ENCODE assay signal across 7 mouse cellular contexts in genomic region chr7:13278957-13279356, GRCm38 (mm10). TPM values are rescaled to one million over a fixed set of nuclear protein-coding genes. Genes with fewer than 3 reads are reported as not detected.
ATAC-seq and TF ChIP-seq lines count a peak whose summit lies in the region.
"Not testable (repeated sequence)": the region's sequence is repeated elsewhere in the genome, so short reads cannot be mapped to it uniquely, and the experiment has no call there.

No protein-coding gene starts in this region.

- H3K9me3 ChIP-seq in heart, embryonic 11.5 days (replicated peaks; ENCODE audit: control insufficient read depth, low read length); limb, embryonic 13.5 days; neural tube, embryonic 13.5 days: not testable (repeated sequence)

- not testable (repeated sequence) for H3K4me1 ChIP-seq in bone marrow, adult 2 months (ENCODE audit: control insufficient read depth, insufficient read depth, low read length); embryonic fibroblast, embryonic 13.5 days (ENCODE audit: control insufficient read depth, insufficient read depth, low read length); heart, embryonic 11.5 days (ENCODE audit: control insufficient read depth, insufficient read depth, low read length); limb, embryonic 13.5 days; neural tube, embryonic 13.5 days (replicated peaks)

- peaks cover 15% of the 10 kb centered on the region for H3K36me3 ChIP-seq in heart, embryonic 11.5 days (ENCODE audit: control insufficient read depth, insufficient read depth, low read length)
- peaks cover 63% of the 10 kb centered on the region for H3K36me3 ChIP-seq in limb, embryonic 13.5 days
- H3K36me3 ChIP-seq in neural tube, embryonic 13.5 days, result peaks cover 44% of the 10 kb centered on the region

- TF ChIP-seq POLR2A in bone marrow, adult 2 months (IDR thresholded peaks at IDR 0.05; ENCODE audit: borderline replicate concordance, control insufficient read depth, low read depth, low read length); embryonic fibroblast, embryonic 13.5 days (IDR thresholded peaks at IDR 0.05; ENCODE audit: low read depth, low read length): not testable (repeated sequence)

- not testable (repeated sequence) for TF ChIP-seq CTCF in bone marrow, adult 2 months (IDR thresholded peaks at IDR 0.05; ENCODE audit: control insufficient read depth, insufficient read depth, low read length); embryonic fibroblast, embryonic 13.5 days (IDR thresholded peaks at IDR 0.05; ENCODE audit: borderline replicate concordance, insufficient read depth, low read length)

- not testable (repeated sequence) for H3K27ac ChIP-seq in bone marrow, adult 2 months (ENCODE audit: control insufficient read depth, insufficient read depth, low read depth, low read length, poor library complexity); embryonic fibroblast, embryonic 13.5 days (ENCODE audit: insufficient read depth, low read length); limb, embryonic 13.5 days
- H3K27ac ChIP-seq in heart, embryonic 11.5 days (ENCODE audit: low read depth, low read length), result peak overlapping the region; percentile 87; the same call in 1 of the 2 replicates
- H3K27ac ChIP-seq in neural tube, embryonic 13.5 days (replicated peaks), result peak overlapping the region; percentile 88; the same call in 1 of the 2 replicates

- peak overlapping the region; percentile 35 for H3K4me2 ChIP-seq in heart, embryonic 11.5 days
- H3K4me2 ChIP-seq in limb, embryonic 13.5 days (replicated peaks), result peak overlapping the region; percentile 82
- H3K4me2 ChIP-seq in neural tube, embryonic 13.5 days, result peak overlapping the region; percentile 76

- peak; percentile 74 for ATAC-seq in heart, embryonic 11.5 days (replicated peaks; ENCODE audit: insufficient number of reproducible peaks, low FRiP score, low TSS enrichment)
- ATAC-seq in inflammation-experienced regulatory T-cells, adult 6 months, result peak; percentile 22
- ATAC-seq in limb, embryonic 13.5 days (ENCODE audit: low FRiP score, low read depth), result peak; percentile 62
- ATAC-seq in megakaryocyte, adult 5-6 weeks (ENCODE audit: poor library complexity, severe bottlenecking), result peak; percentile 42
- ATAC-seq in neural tube, embryonic 13.5 days (ENCODE audit: low read depth), result peak; percentile 80

- peak overlapping the region; percentile 86; the same call in 1 of the 2 replicates for H3K9ac ChIP-seq in heart, embryonic 11.5 days (ENCODE audit: low read depth, low read length)
- H3K9ac ChIP-seq in limb, embryonic 13.5 days, result peak overlapping the region; percentile 81
- peak overlapping the region; percentile 86 for H3K9ac ChIP-seq in neural tube, embryonic 13.5 days

- H3K27me3 ChIP-seq in heart, embryonic 11.5 days (ENCODE audit: control insufficient read depth, insufficient read depth, low read length); limb, embryonic 13.5 days; neural tube, embryonic 13.5 days: not testable (repeated sequence)

- peak overlapping the region; percentile 98 for H3K4me3 ChIP-seq in bone marrow, adult 2 months (replicated peaks; ENCODE audit: control insufficient read depth, low read depth, low read length)
- peak overlapping the region; percentile 35 for H3K4me3 ChIP-seq in embryonic fibroblast, embryonic 13.5 days (ENCODE audit: insufficient read depth, low read length)
- H3K4me3 ChIP-seq in heart, embryonic 11.5 days (ENCODE audit: low read depth, low read length), result peak overlapping the region; percentile 80
- H3K4me3 ChIP-seq in limb, embryonic 13.5 days, result peak overlapping the region; percentile 65
- peak overlapping the region; percentile 61 for H3K4me3 ChIP-seq in neural tube, embryonic 13.5 days

- 2% methylated on average over 17 of the region's 29 CpGs for WGBS in bone marrow, adult 2 months
- WGBS in heart, embryonic 11.5 days (ENCODE audit: insufficient replicate concordance), result under 1% methylated on average over 13 of the region's 29 CpGs
- WGBS in limb, embryonic 13.5 days, result under 1% methylated on average over 19 of the region's 29 CpGs
- under 1% methylated on average over 17 of the region's 29 CpGs for WGBS in neural tube, embryonic 13.5 days

RNA-seq across cellular contexts. Expression of gene Zswim9, which starts 0.4 kb away (rescaled TPM):
- polyA plus RNA-seq in bone marrow, adult 2 months (2011; ENCODE audit: insufficient read depth, insufficient read length, low replicate concordance, missing spikeins), result 3.8 and 4.0 TPM in 2 replicates
- polyA plus RNA-seq in embryonic fibroblast, embryonic 13.5 days (2011; ENCODE audit: insufficient read length, low read depth, missing spikeins), result 6.5 and 9.0 TPM in 2 replicates
- 3.4 and 6.3 TPM in 2 replicates for polyA plus RNA-seq in heart, embryonic 11.5 days (2014; fragmentation: Nextera tagmentation; extraction: Ambion mirVana)
- polyA plus RNA-seq in inflammation-experienced regulatory T-cells, adult 6 months (2017; shearing (Covaris generic)), result 1 to 10 TPM; 1.7 to 2.5 (median 2.2) TPM
- polyA plus RNA-seq in limb, embryonic 13.5 days (2015; fragmentation: Nextera tagmentation; extraction: Ambion mirVana), result 11.8 and 16.0 TPM in 2 replicates
- total RNA-seq in megakaryocyte, adult 5-6 weeks (2015), result 2.1 and 7.9 TPM in 2 replicates
- total RNA-seq in megakaryocyte, adult 5-6 weeks (2017), result 2.2 and 3.7 TPM in 2 replicates
- 11.7 and 20.4 TPM in 2 replicates for polyA plus RNA-seq in neural tube, embryonic 13.5 days (2015; fragmentation: Nextera tagmentation; extraction: Ambion mirVana)

RNA-seq across cellular contexts. Expression of gene Lig1, which starts 1.9 kb away (rescaled TPM):
- 174 and 228 TPM in 2 replicates for polyA plus RNA-seq in bone marrow, adult 2 months (2011; ENCODE audit: insufficient read depth, insufficient read length, low replicate concordance, missing spikeins)
- polyA plus RNA-seq in embryonic fibroblast, embryonic 13.5 days (2011; ENCODE audit: insufficient read length, low read depth, missing spikeins), result 29.9 and 37.1 TPM in 2 replicates
- polyA plus RNA-seq in heart, embryonic 11.5 days (2014; fragmentation: Nextera tagmentation; extraction: Ambion mirVana), result 84.6 and 95.3 TPM in 2 replicates
- polyA plus RNA-seq in inflammation-experienced regulatory T-cells, adult 6 months (2017; shearing (Covaris generic)), result 10 to 100 TPM; 24.1 to 85.4 (median 33.4) TPM
- 116 and 123 TPM in 2 replicates for polyA plus RNA-seq in limb, embryonic 13.5 days (2015; fragmentation: Nextera tagmentation; extraction: Ambion mirVana)
- total RNA-seq in megakaryocyte, adult 5-6 weeks (2015), result 82.6 and 86.7 TPM in 2 replicates
- 53.5 and 74.3 TPM in 2 replicates for total RNA-seq in megakaryocyte, adult 5-6 weeks (2017)
- polyA plus RNA-seq in neural tube, embryonic 13.5 days (2015; fragmentation: Nextera tagmentation; extraction: Ambion mirVana), result 31.7 and 37.7 TPM in 2 replicates

RNA-seq across cellular contexts. Expression of gene Pla2g4c, which starts 45.5 kb away (rescaled TPM):
- 2.0 and 5.5 TPM in 2 replicates for polyA plus RNA-seq in bone marrow, adult 2 months (2011; ENCODE audit: insufficient read depth, insufficient read length, low replicate concordance, missing spikeins)
- polyA plus RNA-seq in embryonic fibroblast, embryonic 13.5 days (2011; ENCODE audit: insufficient read length, low read depth, missing spikeins), result 0.48 and 1.1 TPM in 2 replicates
- 0.73 and 1.4 TPM in 2 replicates for polyA plus RNA-seq in heart, embryonic 11.5 days (2014; fragmentation: Nextera tagmentation; extraction: Ambion mirVana)
- 1 to 10 TPM in 1 of 3 experiments, under 1 TPM in 2; 0.39 to 1.0 (median 0.41) TPM for polyA plus RNA-seq in inflammation-experienced regulatory T-cells, adult 6 months (2017; shearing (Covaris generic))
- polyA plus RNA-seq in limb, embryonic 13.5 days (2015; fragmentation: Nextera tagmentation; extraction: Ambion mirVana), result 1.1 TPM in 2 replicates
- 0.34 and 0.62 TPM in 2 replicates for total RNA-seq in megakaryocyte, adult 5-6 weeks (2015)
- total RNA-seq in megakaryocyte, adult 5-6 weeks (2017), result 0.26 and 1.2 TPM in 2 replicates
- polyA plus RNA-seq in neural tube, embryonic 13.5 days (2015; fragmentation: Nextera tagmentation; extraction: Ambion mirVana), result 0.47 and 0.99 TPM in 2 replicates

Comparison
In these comparisons a context has a peak if more than half of its experiments do, and no peak if none do; other contexts are left out.
1. H3K4me3 ChIP-seq: peak in every context shown above with its lines; median percentile 98 in bone marrow, adult 2 months; 80 in heart, embryonic 11.5 days; 65 in limb, embryonic 13.5 days; 61 in neural tube, embryonic 13.5 days; 35 in embryonic fibroblast, embryonic 13.5 days.
2. ATAC-seq: peak in every context shown above with its lines; median percentile 80 in neural tube, embryonic 13.5 days; 74 in heart, embryonic 11.5 days; 62 in limb, embryonic 13.5 days; 42 in megakaryocyte, adult 5-6 weeks; 22 in inflammation-experienced regulatory T-cells, adult 6 months.